Mouse (Mus musculus): ENCODE data around the gene Cd300a. TPM values are rescaled to one million over a fixed set of nuclear protein-coding genes. Genes with fewer than 3 reads are reported as not detected.

Gene Cd300a
- polyA plus RNA-seq, 1 experiment from 2014 or later: 5.4 TPM

- Histone ChIP-seq H3K9ac (ENCODE audit: low read depth, low read length) (no peak within 1 kb of the TSS), H3K4me3 (ENCODE audit: low read depth, low read length) (no peak within 1 kb of the TSS), H3K9me3 (ENCODE audit: control insufficient read depth, low read length) (no peaks in the 10 kb centered on the region), H3K27me3 (replicated peaks; ENCODE audit: control insufficient read depth, insufficient read depth, low read length) (no peaks in the 10 kb centered on the region), H3K27ac (ENCODE audit: low read depth, low read length) (no peak within 1 kb of the TSS), H3K36me3 (ENCODE audit: control insufficient read depth, insufficient read depth, low read length) (no peaks in the 10 kb centered on the region), H3K4me1 (replicated peaks; ENCODE audit: control insufficient read depth, insufficient read depth, low read length) (no peaks in the 10 kb centered on the region), H3K4me2 (no peak within 1 kb of the TSS)
- DNase-seq (ENCODE audit: low spot score) (no peak), ATAC-seq (replicated peaks; ENCODE audit: low FRiP score) (no peak)
- 41% methylated on average over 6 of the region's 6 CpGs for WGBS
These were observed 44.3 kb downstream of the Cd300a start, which contains the start of gene Cd300lb for GRCm38 (mm10) chr11:114934144-114934543. Cd300lb (minus strand) TSS chr11:114934386.

Other genes starting within 250 kb of the Cd300a start
- gene Rpl38, start 221.5 kb upstream of the Cd300a start, polyA plus RNA-seq (2014; fragmentation: Nextera tagmentation; extraction: Ambion mirVana): 1,440 and 1,641 TPM in 2 replicates
- 7.1 and 7.4 TPM in 2 replicates for gene Ttyh2, start 214.6 kb upstream of the Cd300a start, polyA plus RNA-seq (2014; fragmentation: Nextera tagmentation; extraction: Ambion mirVana)
- gene Dnaic2, start 162.6 kb upstream of the Cd300a start, polyA plus RNA-seq (2014; fragmentation: Nextera tagmentation; extraction: Ambion mirVana): not detected in 2 replicates
- 0.16 TPM in 1 of 2 replicates, not detected in the other for gene Kif19a, start 124.7 kb upstream of the Cd300a start, polyA plus RNA-seq (2014; fragmentation: Nextera tagmentation; extraction: Ambion mirVana)
- gene Btbd17, start 94.1 kb upstream of the Cd300a start, polyA plus RNA-seq (2014; fragmentation: Nextera tagmentation; extraction: Ambion mirVana): 0.10 and 0.43 TPM in 2 replicates
- gene Gpr142, start 91.1 kb upstream of the Cd300a start, polyA plus RNA-seq (2014; fragmentation: Nextera tagmentation; extraction: Ambion mirVana): not detected in 2 replicates
- 20.2 and 21.6 TPM in 2 replicates for gene Gprc5c, start 38.9 kb upstream of the Cd300a start, polyA plus RNA-seq (2014; fragmentation: Nextera tagmentation; extraction: Ambion mirVana)
- gene Cd300lb, start 44.3 kb downstream of the Cd300a start, polyA plus RNA-seq (2014; fragmentation: Nextera tagmentation; extraction: Ambion mirVana): 0.49 and 0.55 TPM in 2 replicates
- not detected in 2 replicates for gene Cd300c, start 79.1 kb downstream of the Cd300a start, polyA plus RNA-seq (2014; fragmentation: Nextera tagmentation; extraction: Ambion mirVana)
- gene Cd300ld, start 99.9 kb downstream of the Cd300a start, polyA plus RNA-seq (2014; fragmentation: Nextera tagmentation; extraction: Ambion mirVana): 0.45 and 0.95 TPM in 2 replicates
- gene Cd300c2, start 111.8 kb downstream of the Cd300a start, polyA plus RNA-seq (2014; fragmentation: Nextera tagmentation; extraction: Ambion mirVana): 3.7 and 4.4 TPM in 2 replicates
- not detected in 2 replicates for gene Cd300ld2, start 126.2 kb downstream of the Cd300a start, polyA plus RNA-seq (2014; fragmentation: Nextera tagmentation; extraction: Ambion mirVana)
- gene Cd300ld4, start 137.0 kb downstream of the Cd300a start, polyA plus RNA-seq (2014; fragmentation: Nextera tagmentation; extraction: Ambion mirVana): not detected in 2 replicates
- not detected in 2 replicates for gene Cd300ld5, start 147.7 kb downstream of the Cd300a start, polyA plus RNA-seq (2014; fragmentation: Nextera tagmentation; extraction: Ambion mirVana)
- not detected in 2 replicates for gene Cd300ld3, start 158.4 kb downstream of the Cd300a start, polyA plus RNA-seq (2014; fragmentation: Nextera tagmentation; extraction: Ambion mirVana)
- 0.33 and 0.56 TPM in 2 replicates for gene Cd300e, start 172.1 kb downstream of the Cd300a start, polyA plus RNA-seq (2014; fragmentation: Nextera tagmentation; extraction: Ambion mirVana)
- gene Rab37, start 201.4 kb downstream of the Cd300a start, polyA plus RNA-seq (2014; fragmentation: Nextera tagmentation; extraction: Ambion mirVana): 6.3 and 7.9 TPM in 2 replicates
- gene Cd300lf, start 244.0 kb downstream of the Cd300a start, polyA plus RNA-seq (2014; fragmentation: Nextera tagmentation; extraction: Ambion mirVana): 0.63 and 0.86 TPM in 2 replicates

All from liver, embryonic 11.5 days (tissue).